Mouse (Mus musculus): ENCODE measurements around the gene Hmmr.
"Not testable (repeated sequence)": the region's sequence is repeated elsewhere in the genome, so short reads cannot be mapped to it uniquely, and the experiment has no call there.

Gene Hmmr

DNA sequence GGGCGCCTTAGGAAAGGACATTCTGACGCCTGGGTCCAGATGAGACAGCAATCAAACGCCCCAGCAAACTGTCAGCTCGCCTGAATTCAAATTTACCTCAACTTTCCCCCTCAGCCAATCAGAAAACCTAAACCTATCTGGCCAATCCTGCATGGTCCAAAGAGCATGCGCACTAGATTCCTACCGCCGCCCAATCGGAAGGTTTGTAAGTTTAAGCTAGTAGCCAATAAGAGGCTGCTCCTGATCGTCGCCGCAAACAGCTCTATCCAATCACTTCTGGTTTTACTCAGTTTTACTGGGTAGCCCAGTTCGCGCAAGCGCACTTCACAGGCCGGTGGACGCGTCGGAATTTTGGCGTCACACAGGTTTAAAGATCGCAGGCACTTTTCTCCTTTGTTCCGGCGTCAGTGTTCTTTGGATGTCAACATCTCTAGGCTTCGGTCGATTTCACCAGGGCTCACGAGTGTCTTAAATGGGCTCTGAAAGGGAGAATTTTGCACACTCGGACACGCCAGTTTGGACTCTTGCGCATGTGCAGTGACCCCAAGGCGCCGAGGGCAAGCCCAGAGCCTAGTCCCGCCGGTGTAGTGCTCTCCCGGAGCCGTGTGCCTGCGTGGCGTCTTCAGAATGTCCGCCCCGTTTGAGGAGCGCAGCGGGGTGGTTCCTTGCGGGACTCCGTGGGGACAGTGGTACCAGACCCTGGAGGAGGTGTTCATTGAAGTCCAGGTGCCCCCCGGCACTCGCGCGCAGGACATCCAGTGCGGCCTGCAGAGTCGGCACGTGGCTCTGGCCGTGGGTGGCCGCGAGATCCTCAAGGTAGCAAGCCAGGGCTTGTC is at the start of gene Hmmr, which contains the start of gene Nudcd2:
Hmmr (minus strand) TSS at position 84 of the 836 bp plus-strand sequence.
Nudcd2 (plus strand) TSS at position 329 of the 836 bp plus-strand sequence.
- peak; percentile 97 for DNase-seq (ENCODE audit: low read depth, low spot score)

DNA sequence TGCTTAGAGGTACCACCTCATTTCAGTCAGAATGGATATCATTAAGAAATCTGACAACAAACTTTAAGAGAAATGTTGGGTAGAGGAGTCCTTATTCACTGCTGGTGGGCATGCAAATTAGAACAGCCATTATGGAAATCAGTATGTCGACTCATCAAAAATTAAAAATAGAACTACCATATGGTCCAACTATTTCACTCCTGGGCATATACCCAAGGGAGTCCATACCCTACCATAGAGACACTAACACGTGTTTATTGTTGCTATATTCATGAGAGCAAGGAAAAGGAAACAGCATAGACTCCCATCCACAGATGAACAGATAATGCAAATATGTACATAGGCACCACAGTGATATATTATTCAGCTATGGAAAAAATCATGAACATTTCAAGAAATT is 48.6 kb upstream of the Hmmr start:
- DNase-seq (ENCODE audit: low read depth, low spot score), result no peak

DNA sequence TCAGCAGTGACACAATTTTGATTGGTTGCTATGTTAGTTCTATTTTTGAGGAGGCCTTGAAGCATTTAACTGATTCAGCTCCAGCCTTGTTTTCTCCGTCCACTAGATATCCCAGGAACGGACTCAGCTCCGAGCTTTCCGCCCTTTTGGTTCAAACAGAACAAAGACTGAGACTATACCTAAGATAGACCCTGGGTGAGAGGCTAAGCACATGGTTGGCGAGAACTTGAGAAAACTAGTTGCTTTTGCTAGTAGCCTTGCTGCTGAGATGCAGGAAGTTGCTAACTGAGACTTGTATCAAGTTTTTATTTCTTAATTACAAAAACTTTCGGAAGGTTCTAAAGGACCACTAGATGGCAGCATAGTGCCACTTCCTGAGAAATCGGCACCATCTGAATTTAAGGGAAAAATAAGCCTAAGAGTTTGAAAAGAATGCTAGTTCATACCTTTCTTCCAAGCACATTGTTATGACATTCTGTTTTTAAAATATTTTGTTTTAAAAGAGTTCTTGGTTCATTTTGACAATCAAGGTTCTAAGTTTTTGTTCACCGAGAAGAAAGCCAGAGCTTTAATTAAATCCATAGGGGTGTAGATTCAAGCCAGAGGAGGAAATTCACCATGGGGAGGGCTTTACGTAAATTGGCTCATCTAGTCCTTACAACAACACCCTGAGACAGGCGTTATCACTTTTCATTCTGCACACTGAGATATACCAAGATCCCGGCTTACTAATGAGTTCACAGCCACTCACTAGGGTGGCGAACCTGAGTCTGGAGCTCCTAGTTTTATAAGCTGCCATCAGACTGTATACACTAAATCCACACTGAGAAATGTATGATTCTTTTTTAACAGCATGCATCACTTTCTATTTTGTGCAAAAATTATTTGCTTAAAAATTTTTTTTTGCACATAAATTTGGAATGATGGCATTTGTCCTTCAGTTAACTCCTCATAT is 42.4 kb upstream of the Hmmr start:
- peak; percentile 59 for DNase-seq (ENCODE audit: low read depth, low spot score)

DNA sequence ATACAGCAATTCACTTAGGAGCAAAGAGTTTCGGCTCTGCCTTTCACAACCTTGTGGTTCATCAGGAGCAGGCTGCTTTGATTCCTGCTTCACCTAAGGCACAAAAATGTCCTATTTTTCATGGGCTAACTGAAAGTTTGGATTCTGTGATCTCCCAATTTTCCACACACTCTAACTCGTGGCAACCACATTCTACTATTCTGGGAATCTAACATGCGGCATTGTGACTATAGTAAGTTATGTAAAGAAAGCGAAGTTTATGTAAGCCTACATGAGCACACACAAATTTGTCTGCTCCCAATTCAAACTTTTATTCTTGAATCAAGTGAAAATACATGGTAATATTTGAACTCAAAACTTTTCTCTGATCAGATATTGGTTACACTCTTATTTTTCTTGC is 31.5 kb upstream of the Hmmr start:
- no peak for DNase-seq (ENCODE audit: low read depth, low spot score)

DNA sequence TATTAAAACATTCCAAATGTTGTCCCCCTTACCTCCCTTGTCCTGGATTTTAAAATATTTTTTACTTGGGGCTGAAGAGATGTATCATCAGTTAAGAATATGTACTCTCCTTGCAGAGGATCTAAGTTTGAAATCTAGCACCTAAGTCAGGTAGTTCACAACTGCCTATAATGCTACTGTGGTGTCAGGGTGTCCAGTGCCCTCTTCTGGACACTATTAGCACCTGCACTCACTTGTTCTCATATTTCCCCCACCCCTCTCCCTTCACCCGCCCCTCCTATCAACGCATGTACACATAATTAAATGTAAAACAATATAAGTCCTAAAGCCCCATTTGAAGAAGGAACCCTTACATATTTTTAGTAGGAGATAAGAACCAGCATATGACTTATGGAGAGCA is 30.2 kb upstream of the Hmmr start:
- DNase-seq (ENCODE audit: low read depth, low spot score), result peak; percentile 58

DNA sequence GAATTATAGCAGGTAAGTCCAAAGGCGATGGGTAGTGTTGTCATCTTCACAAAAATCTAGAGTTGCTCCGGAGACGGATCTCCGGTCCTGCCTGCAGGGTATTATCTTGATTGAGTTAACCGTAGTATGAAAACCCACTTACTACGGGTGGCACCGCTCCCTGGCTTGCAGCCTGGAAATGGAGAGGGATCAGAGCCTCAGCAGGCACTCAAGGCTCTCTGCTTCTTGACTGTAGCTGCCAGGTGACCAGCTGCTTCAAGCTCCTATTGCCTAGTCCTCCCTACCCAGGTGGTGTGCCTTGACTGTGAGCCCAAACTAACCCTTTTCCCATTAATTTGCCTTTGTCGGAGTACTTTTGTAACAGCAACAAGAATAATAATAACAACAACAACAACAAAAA is 26.7 kb upstream of the Hmmr start:
- no peak for DNase-seq (ENCODE audit: low read depth, low spot score)

DNA sequence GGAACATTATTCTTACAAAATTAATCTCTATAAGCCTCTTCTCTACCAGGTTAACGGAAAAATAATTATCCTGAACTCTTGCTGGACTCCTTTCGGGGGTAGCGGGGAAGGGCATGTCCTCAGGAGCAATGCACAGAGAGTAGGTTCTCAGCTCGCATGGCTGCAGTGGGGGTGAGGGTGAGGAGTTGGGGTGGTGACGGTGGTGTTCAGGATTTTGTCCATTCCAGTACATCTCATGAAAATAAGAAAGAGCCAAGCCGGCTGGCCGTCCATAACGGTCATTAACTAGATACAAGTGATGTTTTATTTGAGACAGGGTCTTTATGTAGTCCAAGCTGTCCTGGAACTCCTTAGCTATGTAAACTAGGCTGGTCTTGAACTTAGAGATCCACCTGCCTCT is 22.7 kb upstream of the Hmmr start:
- DNase-seq (ENCODE audit: low read depth, low spot score), result no peak

DNA sequence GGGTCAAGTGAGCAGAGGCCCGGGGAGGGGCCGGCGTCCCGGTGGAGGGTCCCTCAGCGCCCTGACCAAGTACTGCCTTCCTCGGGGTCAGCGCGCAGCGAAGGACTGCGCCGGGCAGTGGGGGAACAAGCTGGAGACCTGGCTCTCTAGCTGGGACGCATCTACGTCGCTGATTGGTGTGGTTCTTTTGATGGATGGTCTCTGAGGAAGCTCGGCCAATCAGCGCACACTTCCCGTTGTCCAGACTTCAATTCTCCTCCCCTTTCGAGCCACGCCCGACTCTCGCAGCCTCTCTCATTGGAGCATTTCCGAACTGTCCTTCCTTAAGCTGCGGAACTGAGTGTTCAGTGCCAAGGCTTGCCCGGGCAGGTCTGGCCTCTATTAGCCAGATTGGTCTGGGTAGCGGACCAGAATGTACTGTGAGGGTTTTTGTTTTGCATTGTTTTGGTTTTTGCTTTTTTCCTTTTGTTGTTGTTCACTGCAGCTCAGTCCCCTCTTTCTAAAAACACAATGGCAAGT is 21.9 kb upstream of the Hmmr start, which contains the start of gene Ccng1:
Ccng1 (minus strand) TSS at position 203 of the 519 bp plus-strand sequence.
- peak; percentile 95 for DNase-seq (ENCODE audit: low read depth, low spot score)

DNA sequence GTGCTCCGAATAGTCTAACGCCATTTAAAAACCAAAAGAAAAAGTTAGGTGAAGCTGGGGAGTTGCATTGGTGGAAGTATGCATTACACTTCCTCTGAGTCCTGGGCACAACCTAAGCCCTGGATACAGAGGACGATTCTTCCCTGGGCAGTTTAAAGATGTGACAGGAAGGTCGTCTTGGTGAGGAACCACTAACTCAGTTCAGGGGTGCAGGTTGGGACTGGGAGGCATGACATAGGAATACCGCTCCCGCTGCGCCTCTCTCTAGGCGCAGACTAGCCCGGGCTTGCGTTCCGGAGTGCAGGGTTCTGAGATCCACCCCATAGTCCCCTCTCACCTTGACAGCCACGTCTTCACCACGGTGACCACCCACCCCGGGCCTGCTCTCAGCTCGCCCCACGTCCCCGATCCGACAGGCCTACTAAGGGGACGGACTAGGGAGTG is 21.5 kb upstream of the Hmmr start:
- DNase-seq (ENCODE audit: low read depth, low spot score), result no peak

DNA sequence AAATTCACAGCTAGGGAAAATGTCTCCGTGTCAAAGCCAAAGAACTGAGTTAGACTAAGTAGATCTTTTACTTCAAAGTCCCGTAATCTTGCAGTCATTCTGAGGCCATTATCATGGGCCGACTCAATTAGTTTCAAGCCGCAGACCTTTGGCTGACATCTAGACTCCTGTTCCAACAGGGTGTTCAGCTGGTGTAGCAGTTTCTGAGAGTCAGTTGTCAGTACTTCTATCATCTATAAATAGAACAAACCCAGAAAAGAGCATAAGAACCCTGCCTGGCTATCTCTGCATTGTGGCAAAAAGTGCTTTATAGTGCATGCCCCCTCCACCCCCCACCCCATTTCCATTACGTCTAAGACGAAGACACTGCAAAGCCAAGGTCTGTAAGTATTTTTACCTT is 20.6 kb upstream of the Hmmr start:
- no peak for DNase-seq (ENCODE audit: low read depth, low spot score)

DNA sequence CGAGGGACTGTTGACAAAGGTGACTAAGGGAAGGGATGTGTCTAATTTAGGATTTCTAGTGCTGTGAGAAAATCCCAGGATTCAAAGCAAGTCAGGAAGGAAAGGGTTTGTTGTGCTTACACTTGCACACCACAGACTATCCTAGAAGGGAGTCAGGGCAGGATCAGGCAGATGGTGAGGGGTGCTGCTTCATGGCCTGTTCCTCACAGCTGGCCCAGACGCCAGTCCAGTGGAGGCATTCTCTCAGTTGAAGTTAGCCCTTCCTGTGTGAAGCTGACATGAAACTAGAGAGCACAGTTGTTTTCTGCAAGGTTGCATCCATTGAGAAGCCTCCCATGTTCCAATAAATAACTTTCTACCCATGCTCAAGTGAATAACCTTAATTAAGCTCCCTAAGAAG is 14.5 kb upstream of the Hmmr start:
- DNase-seq (ENCODE audit: low read depth, low spot score), result no peak

DNA sequence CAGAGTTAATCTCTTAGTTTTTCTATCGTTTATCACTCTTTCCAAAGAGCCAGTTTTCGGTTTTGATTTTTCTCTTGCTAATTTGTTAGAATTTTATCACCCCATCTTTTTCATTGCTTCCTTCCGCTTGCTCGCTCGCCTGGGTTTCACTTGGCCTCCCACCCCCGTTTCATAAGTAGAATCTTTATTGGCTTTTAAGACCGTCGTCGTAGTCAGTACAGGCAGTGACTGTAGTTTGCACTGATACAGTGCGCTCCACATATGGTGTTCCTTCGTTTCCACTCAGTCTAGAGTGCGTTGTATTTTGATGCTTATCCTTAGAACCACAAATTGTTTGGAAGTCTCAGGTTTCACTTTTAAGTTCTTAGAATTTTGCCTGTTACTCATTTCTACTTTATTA is 13.1 kb upstream of the Hmmr start:
- no peak for DNase-seq (ENCODE audit: low read depth, low spot score)

DNA sequence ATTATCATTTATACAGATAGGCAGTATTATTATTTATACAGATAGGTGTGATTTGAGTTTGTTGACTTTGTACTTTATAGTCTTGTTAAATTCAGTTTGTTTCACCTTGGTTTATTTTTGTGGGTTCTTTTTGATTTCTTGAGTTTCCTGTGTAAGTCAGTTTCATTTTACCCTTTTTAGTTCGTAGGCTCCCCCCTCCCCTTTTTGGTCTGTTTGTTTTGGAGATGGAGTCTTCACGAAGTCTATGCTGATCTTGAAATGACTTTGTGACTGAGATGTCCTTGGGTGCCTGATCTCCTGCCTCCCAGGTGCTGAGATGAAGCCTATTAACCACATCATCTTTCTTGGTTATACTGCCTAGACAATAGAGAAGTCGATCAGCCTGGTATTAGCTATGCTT is 11.1 kb upstream of the Hmmr start:
- DNase-seq (ENCODE audit: low read depth, low spot score), result no peak

DNA sequence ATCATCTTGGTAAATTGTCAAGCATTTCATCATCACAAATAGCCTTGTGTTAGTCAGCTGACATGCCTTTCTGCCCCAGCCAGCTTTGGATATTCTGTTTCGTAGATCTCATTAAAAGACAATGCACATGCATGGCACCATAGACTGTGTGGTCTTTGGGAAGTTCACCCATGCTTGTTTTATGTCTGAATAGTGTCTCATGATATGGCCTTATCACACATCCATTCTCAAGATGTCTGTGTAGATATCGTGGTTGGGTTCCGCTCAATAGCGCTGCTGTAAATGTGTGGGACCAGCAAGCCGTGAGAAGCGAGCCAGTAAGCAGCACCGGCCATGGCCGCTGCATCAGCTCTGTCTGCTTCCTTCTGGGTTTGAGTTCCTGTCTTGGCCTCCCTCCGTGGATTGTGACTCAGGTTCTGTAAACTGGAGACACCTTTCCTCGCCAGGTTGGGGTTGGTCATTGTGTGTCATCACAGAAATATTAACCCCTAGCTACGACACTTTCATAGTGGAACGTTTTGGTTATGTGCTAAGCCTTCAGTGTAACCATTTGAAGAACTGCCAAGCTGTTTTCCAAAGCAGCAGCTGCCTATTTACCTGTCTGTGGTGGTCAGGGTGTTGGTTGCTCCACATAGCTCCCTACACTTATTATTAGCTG is 8.5 kb upstream of the Hmmr start:
- no peak for DNase-seq (ENCODE audit: low read depth, low spot score)

DNA sequence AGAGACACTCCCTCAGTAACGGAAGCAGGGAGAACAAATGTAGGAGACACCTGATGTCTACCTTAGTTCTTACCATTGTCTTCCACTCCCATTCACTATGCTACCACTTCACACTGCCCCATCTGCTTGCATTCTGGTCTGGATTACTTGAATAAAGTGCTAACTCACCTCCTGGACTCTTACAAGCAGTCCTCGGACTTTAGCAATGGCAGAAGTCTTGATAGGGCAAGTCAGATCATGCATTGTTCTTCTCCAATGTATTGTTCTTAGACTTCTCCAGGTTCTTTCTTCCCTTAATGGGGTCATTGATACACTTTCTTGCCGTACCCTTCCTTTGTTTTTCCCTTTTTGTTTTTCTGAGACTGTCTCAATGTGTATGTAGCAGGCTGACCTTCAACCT is 4.1 kb upstream of the Hmmr start:
- DNase-seq (ENCODE audit: low read depth, low spot score), result no peak

DNA sequence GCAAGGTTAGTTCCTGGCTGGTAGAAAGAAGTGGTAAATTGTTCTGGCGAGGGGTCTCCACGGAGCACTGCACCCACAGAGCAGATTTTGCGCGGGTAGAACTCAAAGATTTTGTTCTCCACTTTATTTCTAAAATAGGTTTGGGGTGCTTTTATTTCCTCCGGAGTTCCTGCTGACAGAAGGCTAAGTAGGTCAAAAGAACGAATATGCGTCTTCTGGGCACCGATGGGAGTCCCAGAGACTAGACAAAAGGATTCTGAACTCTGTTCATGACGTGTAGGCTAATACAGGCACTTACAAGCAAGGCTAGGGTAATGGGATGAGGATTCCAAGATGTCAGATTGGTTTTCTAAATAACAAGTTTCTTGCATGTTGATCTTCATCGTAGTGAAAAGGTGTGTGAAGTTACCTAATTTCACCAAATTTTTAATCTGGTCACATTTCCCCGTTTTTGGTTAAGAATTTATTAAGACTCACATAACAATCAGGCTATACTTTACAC is 1.1 kb upstream of the Hmmr start:
- peak; percentile 19 for DNase-seq (ENCODE audit: low read depth, low spot score)

DNA sequence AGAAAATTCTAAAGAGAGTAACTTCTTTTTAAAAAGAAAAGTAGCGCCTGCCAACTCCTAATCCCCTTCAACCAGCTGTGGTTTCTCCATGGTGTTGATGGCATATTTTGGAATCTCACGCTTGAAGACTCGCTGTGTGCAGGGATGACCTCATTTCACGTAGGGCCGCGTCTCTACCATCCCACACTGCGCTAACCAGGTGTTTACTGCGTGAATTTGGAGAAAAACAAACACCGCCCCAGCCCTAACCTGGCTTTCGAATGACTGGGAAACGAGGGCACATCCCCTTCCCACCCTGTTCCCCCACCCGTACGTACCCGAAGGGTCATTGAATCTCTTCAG is 254 bp downstream of the Hmmr start:
- DNase-seq (ENCODE audit: low read depth, low spot score), result no peak

DNA sequence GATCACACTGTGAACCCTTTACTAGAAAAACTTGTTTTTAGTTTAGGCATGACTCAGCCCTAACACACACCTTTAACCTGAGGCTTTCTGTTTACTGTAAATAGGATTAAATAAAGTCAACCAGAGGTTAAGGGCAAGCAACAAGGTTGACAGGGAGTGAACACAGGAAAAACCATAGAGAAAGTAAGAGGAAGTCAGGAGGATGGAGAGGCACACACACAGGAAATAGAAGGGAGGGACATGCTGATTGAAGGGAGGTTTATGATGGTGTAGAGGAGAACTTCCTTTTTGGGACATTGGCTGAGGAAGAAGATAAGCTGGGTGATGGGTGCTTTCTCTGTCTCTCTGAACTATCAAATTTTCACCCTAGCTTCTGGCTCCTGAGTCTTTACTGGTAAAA is 14.9 kb downstream of the Hmmr start:
- DNase-seq (ENCODE audit: low read depth, low spot score), result no peak

DNA sequence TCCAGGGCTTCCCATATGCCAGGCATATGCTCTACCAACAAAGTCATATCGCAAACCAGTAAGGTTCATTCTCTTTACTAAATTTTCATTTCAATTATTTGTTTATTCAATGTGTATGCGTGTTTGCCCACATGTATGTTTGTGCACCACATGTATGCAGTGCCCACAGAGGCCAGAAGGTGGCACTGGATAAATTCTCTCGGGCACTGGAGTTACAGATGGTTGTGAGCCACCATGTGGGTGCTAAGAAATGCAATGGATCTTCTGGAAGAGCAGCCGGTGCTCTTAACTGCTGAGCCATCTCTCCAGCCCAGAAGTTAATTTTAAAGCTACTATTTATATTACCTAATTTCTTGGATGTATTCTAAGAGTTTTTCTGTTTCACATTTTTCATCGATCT is 17.7 kb downstream of the Hmmr start:
- peak; percentile 30 for DNase-seq (ENCODE audit: low read depth, low spot score)

DNA sequence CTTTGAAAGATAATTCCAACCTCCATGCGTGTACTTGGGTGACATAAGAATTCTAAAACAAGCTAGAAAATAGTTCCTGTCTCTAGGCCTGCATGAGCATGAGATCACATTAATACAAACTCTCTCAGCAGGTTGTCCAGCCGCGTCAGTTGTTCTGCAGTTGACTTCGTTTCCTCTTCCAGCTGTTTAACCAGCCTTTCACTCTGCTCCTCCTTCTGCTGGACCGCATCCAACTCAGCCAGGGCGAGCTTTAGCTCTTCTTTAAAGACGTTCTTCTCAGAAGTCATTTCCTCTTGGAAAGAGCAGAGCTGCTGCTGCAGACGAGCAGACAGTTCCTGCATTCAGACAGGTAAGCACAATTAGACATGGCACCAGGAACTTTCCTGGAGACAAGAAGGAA is 19.4 kb downstream of the Hmmr start:
- no peak for DNase-seq (ENCODE audit: low read depth, low spot score)

DNA sequence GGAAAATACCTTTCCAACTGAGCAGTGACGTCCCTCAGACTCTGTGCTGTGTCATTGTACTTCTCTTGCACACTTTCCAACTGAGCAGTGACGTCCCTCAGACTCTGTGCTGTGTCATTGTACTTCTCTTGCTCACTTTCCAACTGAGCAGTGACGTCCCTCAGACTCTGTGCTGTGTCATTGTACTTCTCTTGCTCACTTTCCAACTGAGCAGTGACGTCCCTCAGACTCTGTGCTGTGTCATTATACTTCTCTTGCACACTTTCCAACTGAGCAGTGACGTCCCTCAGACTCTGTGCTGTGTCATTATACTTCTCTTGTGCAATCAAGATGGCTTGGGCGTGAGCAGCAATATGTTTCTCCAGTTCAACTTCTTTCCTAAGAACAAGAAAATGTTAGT is 23.3 kb downstream of the Hmmr start:
- not testable (repeated sequence) for DNase-seq (ENCODE audit: low read depth, low spot score)

DNA sequence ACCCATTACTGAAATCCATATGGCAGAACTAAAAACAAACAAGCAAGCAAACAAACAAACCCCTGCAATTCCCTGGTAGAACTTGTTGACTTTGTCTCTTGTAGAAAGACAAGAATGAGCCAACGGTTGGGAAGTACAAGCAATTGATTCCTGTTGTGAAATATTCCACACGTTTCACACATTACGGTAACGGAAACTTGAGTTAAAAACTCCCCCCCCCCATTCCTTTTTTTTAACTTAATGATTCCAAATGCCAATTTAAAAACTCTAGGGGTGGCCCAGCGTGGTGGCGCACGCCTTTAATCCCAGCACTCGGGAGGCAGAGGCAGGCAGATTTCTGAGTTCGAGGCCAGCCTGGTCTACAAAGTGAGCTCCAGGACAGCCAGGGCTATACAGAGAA is 38.1 kb downstream of the Hmmr start, which contains the start of gene Mat2b:
Mat2b (minus strand) TSS at position 101 of the 400 bp plus-strand sequence.
- no peak for DNase-seq (ENCODE audit: low read depth, low spot score)
